Mouse (Mus musculus) forebrain, embryonic 11.5 days (tissue): ENCODE results near the gene Tmprss2. TPM values are rescaled to one million over a fixed set of nuclear protein-coding genes. Genes with fewer than 3 reads are reported as not detected.

ENCODE experiments used
- ATAC-seq: fragments of 200-750 bp; cut with Nextera tagmentation; replicated peaks from 2 replicates; pipeline ENCODE4 v1.8.0; 2017; ENCODE audit warnings: moderate TSS enrichment; ENCODE audit not compliant: low FRiP score
- DNase-seq: peaks from one replicate; pipeline ENCODE4 v3.0.0-alpha.2; 2017; ENCODE audit warnings: low spot score
- H3K27ac ChIP-seq: fragments of 300-500 bp; sonication (generic); 2 replicates; pipeline ENCODE4 v1.5.1; 2014; ENCODE audit warnings: low read depth, low read length
- H3K27me3 ChIP-seq: fragments of 300-500 bp; sonication (generic); 2 replicates; pipeline ENCODE4 v1.6.1; 2014; ENCODE audit warnings: mild to moderate bottlenecking, low read length, mixed read lengths; ENCODE audit not compliant: control insufficient read depth, insufficient read depth
- H3K36me3 ChIP-seq: fragments of 300-500 bp; sonication (generic); 2 replicates; pipeline ENCODE4 v1.6.1; 2014; ENCODE audit warnings: mild to moderate bottlenecking, low read length, moderate library complexity, mixed read lengths; ENCODE audit not compliant: control insufficient read depth, insufficient read depth
- H3K4me1 ChIP-seq: fragments of 300-500 bp; sonication (generic); replicated peaks from 2 replicates; pipeline ENCODE4 v1.6.1; 2014; ENCODE audit warnings: low read length, mixed read lengths; ENCODE audit not compliant: control insufficient read depth, insufficient read depth
- H3K4me2 ChIP-seq: fragments of 300-500 bp; sonication (generic); 2 replicates; pipeline ENCODE4 v1.6.1; 2014; ENCODE audit warnings: low read depth, mild to moderate bottlenecking, low read length, moderate library complexity, mixed read lengths; ENCODE audit not compliant: severe bottlenecking
- H3K4me3 ChIP-seq: fragments of 300-500 bp; sonication (generic); 2 replicates; pipeline ENCODE4 v1.5.1; 2014; ENCODE audit warnings: low read depth, low read length
- H3K9ac ChIP-seq: fragments of 300-500 bp; sonication (generic); 2 replicates; pipeline ENCODE4 v1.6.1; 2014; ENCODE audit warnings: low read length
- H3K9me3 ChIP-seq: fragments of 300-500 bp; sonication (generic); 2 replicates; pipeline ENCODE4 v1.6.1; 2016; ENCODE audit warnings: low read length, mixed read lengths; ENCODE audit not compliant: control insufficient read depth
- WGBS: fragments of 180-500 bp; shearing (Covaris S2); extraction: QIAGEN DNeasy Blood & Tissue Kit; methylation state at CpG from one replicate; pipeline ENCODE4 v1.1.7; 2014; 5-methylcytosine and 5-hydroxymethylcytosine counted together
- polyA plus RNA-seq: library from polyadenylated mRNA; unstranded; fragments of >200 nt; fragmentation: Nextera tagmentation; extraction: Ambion mirVana; gene quantifications from 2 replicates; pipeline ENCODE4 v1.2.1, GENCODE M21; 2014

Tmprss2 gene
- polyA plus RNA-seq, 1 experiment from 2014 or later = 0.05 TPM

GRCm38 (mm10) chr16:97622383-97622889 is 11.4 kb upstream of the Tmprss2 start:
- H3K4me1 ChIP-seq = no peaks in the 10 kb centered on the region
- H3K4me3 ChIP-seq = no peak overlapping the region
- no peak overlapping the region for H3K4me2 ChIP-seq
- H3K27ac ChIP-seq = no peak overlapping the region
- H3K27me3 ChIP-seq = no peaks in the 10 kb centered on the region
- DNase-seq (no peak), ATAC-seq (no peak)
- H3K36me3 ChIP-seq = no peaks in the 10 kb centered on the region
- H3K9me3 ChIP-seq = no peaks in the 10 kb centered on the region
- WGBS = 49% methylated on average over 2 of the region's 2 CpGs
- no peak overlapping the region for H3K9ac ChIP-seq

- Histone ChIP-seq H3K9me3 (no peaks in the 10 kb centered on the region), H3K27me3 (no peaks in the 10 kb centered on the region), H3K4me2 (no peak overlapping the region), H3K4me1 (no peaks in the 10 kb centered on the region), H3K27ac (no peak overlapping the region), H3K4me3 (no peak overlapping the region), H3K36me3 (no peaks in the 10 kb centered on the region), H3K9ac (no peak overlapping the region)
- 77% methylated on average over 2 of the region's 2 CpGs for WGBS
- ATAC-seq = no peak
- DNase-seq = no peak
Measured at GRCm38 (mm10) chr16:97618285-97618684, 7.3 kb upstream of the Tmprss2 start.

GRCm38 (mm10) chr16:97612009-97612408 is 1.0 kb upstream of the Tmprss2 start:
- H3K4me1 ChIP-seq = no peaks in the 10 kb centered on the region; the same call in 1 of the 2 replicates
- no peak overlapping the region for H3K9ac ChIP-seq
- H3K9me3 ChIP-seq = no peaks in the 10 kb centered on the region
- H3K27ac ChIP-seq = no peak overlapping the region
- H3K4me2 ChIP-seq = no peak overlapping the region
- WGBS = 60% methylated on average over 4 of the region's 4 CpGs
- H3K36me3 ChIP-seq = no peaks in the 10 kb centered on the region
- no peak for ATAC-seq
- peaks cover 28% of the 10 kb centered on the region for H3K27me3 ChIP-seq
- DNase-seq = no peak
- no peak overlapping the region for H3K4me3 ChIP-seq

GRCm38 (mm10) chr16:97610246-97610645 is 749 bp downstream of the Tmprss2 start:
- DNase-seq (peak; percentile 58), ATAC-seq (no peak)
- no peaks in the 10 kb centered on the region for H3K36me3 ChIP-seq
- H3K4me3 ChIP-seq = peak overlapping the region; percentile 24
- H3K9ac ChIP-seq = no peak overlapping the region
- no peak overlapping the region for H3K27ac ChIP-seq
- H3K4me2 ChIP-seq = peak overlapping the region; percentile 48
- peaks cover 28% of the 10 kb centered on the region for H3K27me3 ChIP-seq
- H3K9me3 ChIP-seq = no peaks in the 10 kb centered on the region
- 3% methylated on average over 20 of the region's 20 CpGs for WGBS
- no peaks in the 10 kb centered on the region; the same call in 1 of the 2 replicates for H3K4me1 ChIP-seq

GRCm38 (mm10) chr16:97609676-97610075 is 1.3 kb downstream of the Tmprss2 start:
- H3K4me1 ChIP-seq = no peaks in the 10 kb centered on the region; the same call in 1 of the 2 replicates
- no peaks in the 10 kb centered on the region for H3K9me3 ChIP-seq
- no peak for ATAC-seq
- no peak for DNase-seq
- no peak overlapping the region for H3K4me2 ChIP-seq
- no peak overlapping the region for H3K4me3 ChIP-seq
- WGBS = 80% methylated on average over 2 of the region's 2 CpGs
- H3K27me3 ChIP-seq = peaks cover 28% of the 10 kb centered on the region
- H3K9ac ChIP-seq = no peak overlapping the region
- no peaks in the 10 kb centered on the region for H3K36me3 ChIP-seq
- H3K27ac ChIP-seq = no peak overlapping the region

- no peak overlapping the region for H3K27ac ChIP-seq
- peaks cover 28% of the 10 kb centered on the region for H3K27me3 ChIP-seq
- 90% methylated on average over 1 of the region's 1 CpGs for WGBS
- DNase-seq (no peak), ATAC-seq (no peak)
- no peaks in the 10 kb centered on the region; the same call in 1 of the 2 replicates for H3K4me1 ChIP-seq
- H3K9me3 ChIP-seq = no peaks in the 10 kb centered on the region
- H3K9ac ChIP-seq = no peak overlapping the region
- H3K4me3 ChIP-seq = no peak overlapping the region
- no peak overlapping the region for H3K4me2 ChIP-seq
- H3K36me3 ChIP-seq = no peaks in the 10 kb centered on the region
Measured at GRCm38 (mm10) chr16:97607956-97608355, 3.0 kb downstream of the Tmprss2 start.

- Histone ChIP-seq H3K27ac (no peak overlapping the region), H3K36me3 (no peaks in the 10 kb centered on the region), H3K9ac (no peak overlapping the region), H3K27me3 (peaks cover 28% of the 10 kb centered on the region), H3K9me3 (no peaks in the 10 kb centered on the region), H3K4me3 (no peak overlapping the region), H3K4me1 (no peaks in the 10 kb centered on the region; the same call in 1 of the 2 replicates), H3K4me2 (no peak overlapping the region)
- ATAC-seq (no peak), DNase-seq (no peak)
- 79% methylated on average over 2 of the region's 2 CpGs for WGBS
Measured at GRCm38 (mm10) chr16:97606829-97607228, 4.2 kb downstream of the Tmprss2 start.

GRCm38 (mm10) chr16:97605957-97606721 is 4.9 kb downstream of the Tmprss2 start:
- H3K27me3 ChIP-seq = peaks cover 22% of the 10 kb centered on the region
- H3K4me1 ChIP-seq = no peaks in the 10 kb centered on the region; the same call in 1 of the 2 replicates
- ATAC-seq (no peak), DNase-seq (no peak)
- H3K36me3 ChIP-seq = no peaks in the 10 kb centered on the region
- H3K4me2 ChIP-seq = no peak overlapping the region
- no peak overlapping the region for H3K4me3 ChIP-seq
- H3K27ac ChIP-seq = no peak overlapping the region
- WGBS = 86% methylated on average over 9 of the region's 9 CpGs
- H3K9ac ChIP-seq = no peak overlapping the region
- no peaks in the 10 kb centered on the region for H3K9me3 ChIP-seq

- Histone ChIP-seq H3K9me3 (no peaks in the 10 kb centered on the region), H3K36me3 (no peaks in the 10 kb centered on the region), H3K4me2 (no peak overlapping the region), H3K9ac (no peak overlapping the region), H3K4me1 (no peaks in the 10 kb centered on the region), H3K27me3 (no peaks in the 10 kb centered on the region), H3K4me3 (no peak overlapping the region), H3K27ac (no peak overlapping the region)
- no peak for DNase-seq
- 93% methylated on average over 1 of the region's 1 CpGs for WGBS
- ATAC-seq = no peak
Measured at GRCm38 (mm10) chr16:97602256-97602655, 8.7 kb downstream of the Tmprss2 start.
